Comparison of ENCODE assay signal across 1 mouse cellular context in the genomic region with DNA sequence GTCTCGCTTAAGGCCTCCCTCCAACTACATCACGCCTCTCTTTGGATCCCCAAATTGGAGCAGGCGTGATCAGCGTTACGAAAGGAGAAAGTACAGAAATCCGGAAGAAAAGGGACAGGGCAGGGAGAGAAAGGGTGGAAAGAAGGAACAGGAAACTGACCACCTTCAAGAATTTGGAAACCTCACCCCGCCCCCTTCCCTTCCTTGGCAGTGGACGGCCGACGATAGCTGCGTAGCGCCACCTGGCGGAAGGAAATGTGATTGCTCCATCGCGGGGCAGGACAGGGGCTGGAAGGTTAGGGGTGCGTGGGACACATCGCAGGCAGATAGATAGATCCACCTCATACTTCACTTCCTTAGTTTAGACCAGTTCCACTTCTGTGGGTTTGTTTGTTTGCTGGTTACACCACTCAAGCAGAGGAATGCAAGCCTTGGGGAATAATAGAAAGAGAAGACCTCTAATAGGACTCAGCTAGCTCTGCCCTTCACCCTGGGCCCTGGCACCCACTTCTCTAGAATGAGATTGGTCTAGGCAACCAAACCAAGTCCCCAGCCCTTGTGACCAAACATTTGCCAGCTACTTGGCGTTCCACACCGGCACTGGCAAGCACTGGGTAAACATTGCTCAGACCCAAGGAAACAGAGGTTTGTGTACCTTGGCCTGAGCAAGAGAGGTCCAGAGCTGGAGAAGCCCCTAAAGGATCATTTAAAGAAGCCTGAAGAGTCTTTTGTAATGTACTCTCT.
TF ChIP-seq lines count a peak whose summit lies in the region.

No protein-coding gene starts in this region.

TF ChIP-seq in myocyte, 11 proteins besides CTCF, POLR2A, EP300 and RAD21:
- TF ChIP-seq REST (IDR thresholded peaks at IDR 0.05; ENCODE audit: insufficient read depth, insufficient read length) (no peak), USF1 (IDR thresholded peaks at IDR 0.05; ENCODE audit: low read depth) (no peak), MYOG (IDR thresholded peaks at IDR 0.05; ENCODE audit: control insufficient read depth in 1 of 3, insufficient read depth in 1 of 3, insufficient read length in 2 of 3, low read depth in 2 of 3) (no peak), MYOD1 (IDR thresholded peaks at IDR 0.05; ENCODE audit: control insufficient read depth in 1 of 3, insufficient read length in 2 of 3, low read depth in 2 of 3) (no peak), E2F4 (IDR thresholded peaks at IDR 0.05; ENCODE audit: insufficient read depth) (no peak), TCF3 (IDR thresholded peaks at IDR 0.05; ENCODE audit: insufficient read length, low read depth) (no peak), MAX (IDR thresholded peaks at IDR 0.05; ENCODE audit: low read depth) (no peak), POLR2AphosphoS2 (IDR thresholded peaks at IDR 0.05; ENCODE audit: insufficient read length, low read depth) (no peak), TCF12 (IDR thresholded peaks at IDR 0.05; ENCODE audit: insufficient read depth, poor library complexity, severe bottlenecking) (no peak), CEBPB (IDR thresholded peaks at IDR 0.05; ENCODE audit: insufficient read depth, poor library complexity, severe bottlenecking) (no peak), SRF (IDR thresholded peaks at IDR 0.05; ENCODE audit: control insufficient read depth, insufficient read length, low read depth) (no peak)
